Mouse (Mus musculus): ENCODE measurements around the gene Pygm.
A peak's percentile ranks its signal among the peaks of the same experiment; 100 is the strongest.

Gene Pygm

DNA sequence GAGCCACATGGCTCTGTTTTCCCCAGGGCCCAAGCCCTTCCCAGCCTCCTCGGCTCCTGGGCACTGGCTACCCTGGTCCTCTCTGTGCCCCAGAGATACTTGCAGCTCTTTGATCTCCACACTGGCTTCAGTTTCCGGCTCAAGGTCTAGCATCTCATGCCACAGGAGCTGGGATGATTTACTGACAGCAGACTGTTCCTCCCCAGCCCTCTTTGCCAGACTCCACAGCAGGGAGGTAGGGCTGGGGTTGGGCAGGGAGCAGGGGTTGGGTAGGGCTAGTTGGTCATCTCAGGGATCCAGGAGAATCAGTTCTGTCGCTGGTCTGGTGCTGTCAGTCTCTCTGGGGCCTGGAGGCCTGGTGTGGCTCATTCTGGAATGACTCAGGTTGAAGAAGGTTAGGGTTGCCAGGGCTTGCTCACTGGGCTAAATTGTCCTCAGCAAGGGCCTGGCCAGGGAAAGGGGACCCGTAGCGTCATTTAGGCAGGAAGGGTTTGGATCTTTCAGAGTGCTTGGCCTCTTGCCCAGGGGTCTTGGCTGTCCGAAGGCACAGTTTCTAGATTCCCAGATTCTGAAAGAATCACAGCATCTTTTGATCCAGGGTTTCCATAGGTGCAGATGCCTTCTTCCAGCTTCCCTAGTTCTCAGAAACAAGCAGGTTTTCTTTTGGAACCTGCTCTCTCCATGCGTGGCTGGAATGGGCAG, 62.7 kb downstream of the Pygm start:
- DNase-seq, result peak in 1 of 2 experiments; percentile 47
